Mouse (Mus musculus) cerebellum, postnatal 10 days (tissue): ENCODE measurements at regions not wholly inside any gene's neighbourhood (a gene's known extent, or its start where the extent isn't known, plus 50 kb on each side); places are given as distances from the start of the nearest gene placed in this dataset.

ENCODE experiments used
- DNase-seq, 2 experiments: peaks; one replicate each; pipeline ENCODE4 v3.0.0; 2021; ENCODE audit warnings: mixed read lengths in 2 of 2

DNA sequence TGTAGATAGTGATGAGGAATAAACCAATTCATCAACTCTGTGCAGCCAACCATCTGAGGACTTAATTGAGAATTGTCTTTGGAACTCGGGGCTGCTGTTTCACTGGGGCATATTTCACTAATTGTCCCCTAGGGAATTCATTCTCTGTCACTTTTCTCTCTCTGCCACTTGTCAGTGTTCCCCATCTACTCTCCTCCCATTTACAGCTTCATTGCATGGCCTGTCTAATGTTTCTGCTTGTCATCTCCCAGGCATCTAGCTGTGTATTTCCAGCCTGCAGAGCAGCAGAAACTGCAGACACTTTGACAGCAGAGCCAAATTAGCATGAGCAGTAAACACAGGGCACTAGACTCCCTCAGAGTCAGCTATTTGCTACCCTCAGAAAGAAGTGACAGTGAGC lies 1105.2 kb downstream of the Ntrk3 start:
- DNase-seq: peak in 1 of 2 experiments; percentile 2

GRCm38 (mm10) chr7:77623491-77623890 lies 1114.3 kb downstream of the Ntrk3 start:
- DNase-seq: no peak

DNA sequence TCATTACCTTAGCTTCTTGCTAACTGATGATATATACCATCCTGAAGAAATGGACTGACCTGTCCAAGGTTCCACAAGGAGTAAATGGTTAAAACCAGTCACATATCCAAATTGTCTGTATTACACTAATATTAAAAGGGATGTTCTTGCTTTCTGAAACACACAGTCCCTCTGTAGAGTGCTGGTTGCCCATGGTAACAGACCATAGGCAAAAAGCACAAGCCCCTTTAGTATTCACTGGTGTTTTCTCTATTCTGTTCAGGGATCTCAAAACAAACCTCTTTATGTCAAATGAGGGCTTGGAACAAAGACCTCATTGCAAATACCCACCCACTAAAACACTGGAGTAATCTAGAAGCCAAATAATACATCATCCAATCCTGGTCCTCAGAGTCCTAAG lies 1114.9 kb downstream of the Ntrk3 start:
- no peak for DNase-seq

DNA sequence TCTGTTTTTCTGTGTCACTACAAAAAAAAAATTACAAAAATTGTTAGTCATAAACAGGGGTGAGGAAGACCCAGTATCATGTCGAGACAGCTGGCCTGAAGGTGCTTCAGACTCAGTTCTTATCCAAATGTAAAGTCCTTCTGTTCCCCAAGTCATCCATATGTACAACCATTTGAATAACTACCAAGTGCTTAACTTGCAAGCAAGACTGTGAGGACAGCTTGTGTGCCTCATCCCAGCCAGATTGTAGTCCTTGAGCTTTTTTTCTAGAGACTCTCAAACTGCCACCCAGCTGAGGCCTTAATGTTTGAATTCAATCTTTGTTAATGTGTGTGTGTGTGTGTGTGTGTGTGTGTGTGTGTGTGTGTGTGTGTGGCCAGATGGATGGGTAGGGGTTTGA lies 1164.9 kb downstream of the Ntrk3 start:
- DNase-seq: no peak

- peak; percentile 22 to 48 for DNase-seq
These were observed 1178.7 kb downstream of the Ntrk3 start for GRCm38 (mm10) chr7:77559095-77559494.

GRCm38 (mm10) chr7:77558536-77558935 lies 1179.3 kb downstream of the Ntrk3 start:
- peak; percentile 47 to 57 for DNase-seq

- no peak for DNase-seq
These were observed 1200.9 kb downstream of the Ntrk3 start for GRCm38 (mm10) chr7:77536890-77537289.

- no peak for DNase-seq
These were observed 1209.9 kb downstream of the Ntrk3 start for GRCm38 (mm10) chr7:77527906-77528305.

DNA sequence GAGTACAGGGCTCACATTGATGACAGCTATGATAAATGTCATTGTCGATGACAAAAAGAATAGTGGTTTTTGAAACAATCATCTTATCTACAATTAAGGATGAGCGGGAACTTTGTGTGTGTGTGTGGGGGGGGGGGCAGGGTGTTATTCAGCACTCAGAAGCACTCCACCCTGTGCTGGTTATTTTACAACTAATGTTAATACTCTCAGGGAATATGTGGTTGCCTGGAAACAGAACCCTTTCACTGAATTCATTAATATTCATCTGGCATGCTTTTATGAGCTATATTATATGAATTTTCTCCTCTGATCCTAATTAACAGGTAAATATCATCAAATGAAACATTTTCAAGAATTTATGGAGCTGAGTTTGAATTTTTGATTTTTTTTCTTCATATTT lies 1228.2 kb downstream of the Ntrk3 start:
- no peak for DNase-seq

DNA sequence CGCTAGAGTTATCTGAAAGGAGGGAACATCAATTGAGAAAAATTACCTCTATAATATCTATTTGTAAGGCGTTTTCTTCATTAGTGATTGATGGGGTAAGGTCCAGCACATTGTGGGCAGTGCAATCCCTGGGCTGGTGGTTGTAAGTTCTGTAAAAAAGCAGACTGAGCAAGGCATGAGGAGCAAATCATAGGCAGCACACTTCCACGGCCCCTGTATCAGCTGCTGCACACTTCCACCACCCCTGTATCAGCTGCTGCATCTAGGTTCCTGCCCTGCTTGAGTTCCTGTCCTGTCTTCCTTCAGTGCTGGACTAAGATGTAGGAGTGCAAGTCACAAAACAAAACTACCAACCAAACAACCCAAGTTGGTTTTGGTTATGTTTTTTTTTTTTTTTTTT lies 1230.2 kb downstream of the Ntrk3 start:
- no peak for DNase-seq

- no peak for DNase-seq
These were observed 1235.2 kb downstream of the Ntrk3 start for GRCm38 (mm10) chr7:77502608-77503007.

DNA sequence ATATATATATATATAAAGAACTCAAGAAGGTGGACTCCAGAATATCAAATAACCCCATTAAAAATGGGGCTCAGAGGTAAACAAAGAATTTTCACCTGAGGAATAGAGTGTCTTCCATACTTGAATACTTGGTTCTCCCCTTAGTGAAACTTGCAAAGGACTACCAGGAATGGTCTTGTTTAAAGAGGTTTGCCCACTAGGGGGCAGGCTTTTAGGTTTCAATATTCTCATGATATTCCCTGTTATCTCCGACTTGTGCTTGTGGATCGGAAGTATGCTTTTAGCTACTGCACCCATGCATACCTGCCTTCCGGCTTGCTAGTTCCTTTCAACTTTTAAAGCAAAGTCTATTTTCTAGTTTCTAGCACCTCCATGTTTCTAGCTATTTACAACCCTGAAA lies 1242.7 kb downstream of the Ntrk3 start:
- DNase-seq: peak; percentile 3 to 14

- peak in 1 of 2 experiments; percentile 5 for DNase-seq
These were observed 1247.8 kb downstream of the Agbl1 start for GRCm38 (mm10) chr7:77477519-77477918.

DNA sequence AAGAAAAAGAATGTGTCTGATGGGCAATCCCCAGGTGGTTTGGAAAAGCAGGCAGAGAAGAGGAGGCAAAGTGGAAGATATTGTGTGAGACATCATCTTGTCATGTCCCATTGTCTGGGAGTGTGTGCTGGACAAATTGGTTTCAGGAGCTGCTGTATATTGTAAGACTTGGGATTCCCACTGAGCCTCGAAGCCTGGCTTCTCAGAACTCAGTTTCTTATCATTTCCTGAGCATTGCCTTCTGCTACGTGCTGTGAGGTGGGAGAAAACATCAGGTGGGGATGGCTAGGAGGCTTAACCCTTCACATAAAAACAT lies 1216.3 kb downstream of the Agbl1 start:
- DNase-seq: no peak

DNA sequence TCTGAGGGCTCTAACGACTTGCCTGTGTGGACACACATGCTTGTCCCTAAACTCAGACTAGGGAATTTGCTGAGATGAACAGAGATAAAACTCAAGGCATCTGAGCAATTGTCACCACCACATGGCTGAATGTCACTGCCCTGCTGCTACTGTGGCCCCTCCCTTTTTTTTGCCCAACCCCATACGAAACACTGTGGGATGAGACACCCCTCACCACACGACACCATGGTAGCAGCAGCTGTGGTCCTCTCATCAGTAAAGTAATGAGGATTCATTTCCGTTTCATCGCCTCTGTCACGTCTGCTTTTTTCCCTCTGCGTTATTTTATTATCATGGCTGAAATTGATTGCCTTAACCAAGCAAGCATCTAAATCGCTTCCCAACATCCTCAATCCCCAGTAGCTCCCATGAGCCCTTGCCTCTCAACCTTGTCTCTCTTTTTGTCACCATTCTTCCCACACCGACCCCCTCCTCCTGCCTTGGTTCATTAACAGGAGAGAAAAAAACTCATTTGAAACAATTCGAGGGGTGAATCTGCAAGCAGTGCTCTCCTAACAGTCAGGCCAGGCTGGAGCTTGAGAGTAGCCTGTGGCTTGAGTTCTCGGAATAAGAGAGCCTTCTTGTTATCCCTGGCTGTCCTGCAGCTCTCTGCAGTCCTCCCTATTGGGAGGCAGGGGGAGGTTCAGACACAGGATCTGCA lies 1215.8 kb downstream of the Agbl1 start:
- peak; percentile 19 to 20 for DNase-seq

DNA sequence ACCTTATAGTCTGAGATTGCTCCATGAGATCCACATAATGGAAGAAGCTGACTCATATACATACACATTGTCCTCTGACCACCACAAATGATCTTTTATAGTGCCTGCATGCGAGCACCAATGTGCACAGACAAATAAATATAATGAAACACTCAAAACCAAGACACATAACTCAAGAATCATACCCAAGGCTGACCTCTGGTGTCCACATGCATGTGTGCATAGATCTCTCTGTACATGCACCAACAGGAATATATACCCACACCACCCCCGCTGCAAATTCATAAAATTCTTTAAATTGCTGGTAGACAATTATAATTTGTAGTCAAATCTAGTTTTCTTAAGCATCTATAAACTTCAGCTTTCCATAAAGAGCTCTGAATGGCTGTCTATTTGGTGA lies 1211.9 kb downstream of the Agbl1 start:
- peak; percentile 47 for DNase-seq

DNA sequence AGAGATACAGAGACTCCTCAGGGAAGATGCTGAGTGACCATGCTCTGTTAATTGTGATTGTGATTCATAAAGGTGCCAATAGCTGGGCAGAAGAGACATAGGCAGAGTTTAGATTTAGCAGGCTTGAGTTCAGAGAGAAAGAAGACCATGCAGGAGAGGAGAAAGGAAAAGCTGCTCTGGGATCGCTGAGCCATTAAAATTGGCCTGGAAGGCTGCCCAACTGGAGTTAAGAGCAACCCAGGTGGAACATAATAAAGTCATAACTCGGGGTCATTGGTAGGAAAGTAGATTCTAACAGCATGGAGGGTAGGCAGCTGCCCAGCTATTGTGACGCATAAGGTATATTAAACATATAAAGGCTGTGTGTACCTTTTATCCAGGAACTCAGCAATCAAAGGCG lies 1183.9 kb downstream of the Agbl1 start:
- DNase-seq: peak; percentile 9 to 20
